Mouse (Mus musculus): ENCODE data around the gene Prkca. TPM values are rescaled to one million over a fixed set of nuclear protein-coding genes. Genes with fewer than 3 reads are reported as not detected.

The Prkca gene
- polyA plus RNA-seq, 2 experiments = 2.5 to 3.8 TPM

GRCm38 (mm10) chr11:108249047-108249403 is 94.7 kb downstream of the Prkca start:
- no peaks in the 10 kb centered on the region for H3K9me3 ChIP-seq (ENCODE audit: control insufficient read depth, low read length)
- DNase-seq (ENCODE audit: low read depth in 3 of 3, low spot score in 3 of 3) (no peak), ATAC-seq (ENCODE audit: insufficient read depth) (no peak)
- no peak overlapping the region for H3K9ac ChIP-seq (replicated peaks)
- TF ChIP-seq CTCF (IDR thresholded peaks at IDR 0.05; ENCODE audit: low read depth) (no peak), EP300 (IDR thresholded peaks at IDR 0.05; ENCODE audit: low read depth) (no peak)
- no peak overlapping the region for H3K4me3 ChIP-seq (ENCODE audit: insufficient read depth in 1 of 2, low read depth in 2 of 2, low read length in 2 of 2)
- 35% methylated on average over 3 of the region's 3 CpGs for WGBS (ENCODE audit: insufficient replicate concordance)
- no peak overlapping the region for H3K4me2 ChIP-seq (ENCODE audit: low read depth)
- no peaks in the 10 kb centered on the region for H3K36me3 ChIP-seq (replicated peaks; ENCODE audit: control insufficient read depth, insufficient read depth, low read depth)
- peaks cover 20 to 64% of the 10 kb centered on the region in 2 experiments for H3K4me1 ChIP-seq (replicated peaks; ENCODE audit: control insufficient read depth in 2 of 2, insufficient read depth in 2 of 2, low read length in 1 of 2)
- H3K27ac ChIP-seq = no peak overlapping the region
- H3K27me3 ChIP-seq (ENCODE audit: control insufficient read depth, insufficient read depth, low read length) = no peaks in the 10 kb centered on the region

- H3K27me3 ChIP-seq (ENCODE audit: control insufficient read depth, insufficient read depth, low read length) = no peaks in the 10 kb centered on the region
- H3K27ac ChIP-seq = no peak overlapping the region
- peaks cover 19 to 66% of the 10 kb centered on the region in 2 experiments for H3K4me1 ChIP-seq (replicated peaks; ENCODE audit: control insufficient read depth in 2 of 2, insufficient read depth in 2 of 2, low read length in 1 of 2)
- no peaks in the 10 kb centered on the region for H3K9me3 ChIP-seq (ENCODE audit: control insufficient read depth, low read length)
- 10% methylated on average over 12 of the region's 12 CpGs for WGBS (ENCODE audit: insufficient replicate concordance)
- H3K4me3 ChIP-seq (ENCODE audit: insufficient read depth in 1 of 2, low read depth in 2 of 2, low read length in 2 of 2) = no peak overlapping the region
- peak overlapping the region; percentile 39 for H3K4me2 ChIP-seq (ENCODE audit: low read depth)
- ATAC-seq (ENCODE audit: insufficient read depth) (peak; percentile 17; the same call in 1 of the 2 replicates), DNase-seq (ENCODE audit: low read depth in 3 of 3, low spot score in 3 of 3) (no peak)
- TF ChIP-seq CTCF (IDR thresholded peaks at IDR 0.05; ENCODE audit: low read depth) = no peak
- TF ChIP-seq EP300 (IDR thresholded peaks at IDR 0.05; ENCODE audit: low read depth) = no peak
- H3K9ac ChIP-seq (replicated peaks) = no peak overlapping the region
- H3K36me3 ChIP-seq (replicated peaks; ENCODE audit: control insufficient read depth, insufficient read depth, low read depth) = no peaks in the 10 kb centered on the region
These were observed 95.3 kb downstream of the Prkca start for GRCm38 (mm10) chr11:108248218-108249046.

GRCm38 (mm10) chr11:108247121-108247863 is 96.4 kb downstream of the Prkca start:
- TF ChIP-seq CTCF (IDR thresholded peaks at IDR 0.05; ENCODE audit: low read depth) = no peak
- Histone ChIP-seq H3K4me1 (replicated peaks; ENCODE audit: control insufficient read depth in 2 of 2, insufficient read depth in 2 of 2, low read length in 1 of 2) (peaks cover 19 to 60% of the 10 kb centered on the region in 2 experiments), H3K36me3 (replicated peaks; ENCODE audit: control insufficient read depth, insufficient read depth, low read depth) (no peaks in the 10 kb centered on the region), H3K4me3 (ENCODE audit: insufficient read depth in 1 of 2, low read depth in 2 of 2, low read length in 2 of 2) (no peak overlapping the region), H3K27ac (no peak overlapping the region), H3K9ac (replicated peaks) (no peak overlapping the region), H3K27me3 (ENCODE audit: control insufficient read depth, insufficient read depth, low read length) (no peaks in the 10 kb centered on the region), H3K9me3 (ENCODE audit: control insufficient read depth, low read length) (no peaks in the 10 kb centered on the region), H3K4me2 (ENCODE audit: low read depth) (no peak overlapping the region)
- ATAC-seq (ENCODE audit: insufficient read depth) (no peak), DNase-seq (ENCODE audit: low read depth in 3 of 3, low spot score in 3 of 3) (no peak)
- WGBS (ENCODE audit: insufficient replicate concordance) = 58% methylated on average over 10 of the region's 10 CpGs

- H3K9ac ChIP-seq (replicated peaks) = no peak overlapping the region
- peaks cover 15 to 52% of the 10 kb centered on the region in 2 experiments for H3K4me1 ChIP-seq (replicated peaks; ENCODE audit: control insufficient read depth in 2 of 2, insufficient read depth in 2 of 2, low read length in 1 of 2)
- DNase-seq (ENCODE audit: low read depth in 3 of 3, low spot score in 3 of 3) (no peak), ATAC-seq (ENCODE audit: insufficient read depth) (peak; percentile 72; the same call in 1 of the 2 replicates)
- TF ChIP-seq EP300 (IDR thresholded peaks at IDR 0.05; ENCODE audit: low read depth) = peak; percentile 56
- TF ChIP-seq CTCF (IDR thresholded peaks at IDR 0.05; ENCODE audit: low read depth) = no peak
- no peak overlapping the region for H3K4me3 ChIP-seq (ENCODE audit: insufficient read depth in 1 of 2, low read depth in 2 of 2, low read length in 2 of 2)
- H3K9me3 ChIP-seq (ENCODE audit: control insufficient read depth, low read length) = no peaks in the 10 kb centered on the region
- 15% methylated on average over 4 of the region's 4 CpGs for WGBS (ENCODE audit: insufficient replicate concordance)
- no peak overlapping the region for H3K27ac ChIP-seq
- H3K27me3 ChIP-seq (ENCODE audit: control insufficient read depth, insufficient read depth, low read length) = no peaks in the 10 kb centered on the region
- H3K36me3 ChIP-seq (replicated peaks; ENCODE audit: control insufficient read depth, insufficient read depth, low read depth) = no peaks in the 10 kb centered on the region
- no peak overlapping the region for H3K4me2 ChIP-seq (ENCODE audit: low read depth)
These were observed 97.4 kb downstream of the Prkca start for GRCm38 (mm10) chr11:108246267-108246702.

- H3K9me3 ChIP-seq (ENCODE audit: control insufficient read depth, low read length) = no peaks in the 10 kb centered on the region
- H3K4me2 ChIP-seq (ENCODE audit: low read depth) = no peak overlapping the region
- no peak overlapping the region for H3K27ac ChIP-seq
- ATAC-seq (ENCODE audit: insufficient read depth) (no peak), DNase-seq (ENCODE audit: low read depth in 3 of 3, low spot score in 3 of 3) (no peak)
- no peak overlapping the region for H3K9ac ChIP-seq (replicated peaks)
- TF ChIP-seq CTCF (IDR thresholded peaks at IDR 0.05; ENCODE audit: low read depth) = no peak
- TF ChIP-seq EP300 (IDR thresholded peaks at IDR 0.05; ENCODE audit: low read depth) = no peak
- no peaks in the 10 kb centered on the region for H3K27me3 ChIP-seq (ENCODE audit: control insufficient read depth, insufficient read depth, low read length)
- H3K4me3 ChIP-seq (ENCODE audit: insufficient read depth in 1 of 2, low read depth in 2 of 2, low read length in 2 of 2) = no peak overlapping the region
- WGBS (ENCODE audit: insufficient replicate concordance) = 5% methylated on average over 2 of the region's 2 CpGs
- peaks cover 14 to 38% of the 10 kb centered on the region in 2 experiments for H3K4me1 ChIP-seq (replicated peaks; ENCODE audit: control insufficient read depth in 2 of 2, insufficient read depth in 2 of 2, low read length in 1 of 2)
- H3K36me3 ChIP-seq (replicated peaks; ENCODE audit: control insufficient read depth, insufficient read depth, low read depth) = no peaks in the 10 kb centered on the region
These were observed 99.5 kb downstream of the Prkca start for GRCm38 (mm10) chr11:108244241-108244640.
